Mouse (Mus musculus) left cerebral cortex, adult 18-20 months (tissue): ENCODE results near the gene Maml2. TPM values are rescaled to one million over a fixed set of nuclear protein-coding genes. Genes with fewer than 3 reads are reported as not detected.
A peak's percentile ranks its signal among the peaks of the same experiment; 100 is the strongest.

Source experiments
- DNase-seq, 2 experiments: peaks; one replicate each; pipeline ENCODE4 v3.0.0; 2021 to 2022; ENCODE audit warnings: low spot score in 2 of 2, mixed read lengths in 1 of 2
- total RNA-seq, 2 experiments: library from RNA; stranded (reverse); gene quantifications; 2 replicates each; pipeline ENCODE4 v1.2.3; 2021

The Maml2 gene
- total RNA-seq, 2 experiments from 2014 or later: 6.1 to 6.6 TPM

DNA sequence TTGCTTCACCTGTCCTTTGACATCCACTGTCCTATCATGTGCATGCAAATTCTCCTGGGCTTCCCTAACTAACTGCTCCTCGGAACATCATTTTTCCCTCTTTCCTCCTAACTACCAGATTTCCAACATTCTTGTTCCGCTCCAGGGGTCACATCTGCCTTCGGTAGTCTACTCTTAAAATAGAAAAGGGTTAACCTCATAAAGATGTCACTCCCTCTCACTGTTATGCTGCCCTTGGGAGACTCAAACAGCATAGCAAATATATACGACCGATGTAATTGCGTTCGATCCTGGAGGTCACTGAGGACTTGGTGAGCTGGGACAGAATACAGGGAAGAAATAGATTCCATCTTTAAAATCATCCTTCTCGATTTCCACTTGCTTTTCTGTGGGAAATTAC lies 11.0 kb downstream of the Maml2 start:
- no peak for DNase-seq

GRCm38 (mm10) chr9:13309807-13310206 lies 12.1 kb downstream of the Maml2 start:
- DNase-seq: no peak

DNA sequence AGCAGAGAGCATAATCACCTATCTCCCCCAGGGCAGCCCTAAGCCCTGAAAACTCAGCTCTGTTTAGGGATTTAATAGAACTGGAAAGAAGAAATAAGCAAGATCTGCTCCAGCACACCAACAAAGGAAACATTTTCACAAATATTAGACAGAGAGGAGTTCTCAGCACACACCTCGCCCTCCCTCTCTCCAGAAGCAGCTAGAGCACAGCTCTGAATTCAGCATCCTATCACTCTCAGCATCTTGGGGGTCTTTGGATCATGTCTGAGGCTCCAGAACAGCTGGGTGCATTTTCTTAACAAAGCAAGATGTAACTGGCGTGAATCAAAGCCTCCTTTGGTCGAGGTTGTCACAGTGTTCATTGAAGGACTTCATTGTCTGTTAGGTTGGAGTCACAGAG lies 12.5 kb downstream of the Maml2 start:
- no peak for DNase-seq

DNA sequence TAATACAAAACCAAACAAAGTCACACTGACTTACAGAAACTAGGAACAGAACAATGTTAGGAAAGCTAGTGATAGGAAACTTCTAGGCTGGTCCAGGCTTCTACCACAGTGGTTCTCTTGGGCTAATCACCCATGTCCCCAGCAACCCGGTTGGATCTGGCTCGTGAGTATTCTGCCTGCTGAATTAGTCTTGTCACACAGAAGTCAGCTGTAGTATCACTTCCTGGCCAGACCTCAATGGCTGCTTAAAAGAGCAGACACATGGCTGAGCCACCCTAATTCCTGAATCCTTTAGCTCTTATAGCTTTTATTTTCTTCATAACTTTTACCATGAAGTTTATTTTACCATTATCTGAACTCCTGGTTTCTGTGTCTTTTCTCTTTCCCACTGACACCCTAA lies 13.3 kb downstream of the Maml2 start:
- DNase-seq: no peak

- no peak for DNase-seq
Measured at GRCm38 (mm10) chr9:13313923-13314322, 16.2 kb downstream of the Maml2 start.

DNA sequence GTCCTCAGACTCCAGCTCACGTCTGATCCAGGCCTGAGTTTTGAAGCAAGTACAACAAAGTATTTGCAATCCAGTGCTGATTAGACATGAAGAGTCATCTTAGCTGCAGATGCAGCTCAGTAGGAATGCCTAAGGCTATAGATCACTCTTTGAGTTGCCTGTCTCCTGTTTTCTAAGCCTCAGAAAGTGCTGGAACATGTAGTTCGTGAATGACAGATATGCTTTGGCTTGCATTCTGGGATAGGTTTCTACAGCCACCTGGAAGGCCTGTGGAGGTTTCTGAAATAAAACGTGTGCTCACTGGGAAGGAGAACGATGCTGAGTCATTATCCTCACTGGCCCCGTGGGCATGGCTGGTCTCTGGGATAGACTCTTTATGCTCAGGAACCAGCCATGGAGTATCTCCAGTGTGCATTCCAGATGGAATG lies 16.8 kb downstream of the Maml2 start:
- DNase-seq: no peak

- DNase-seq: no peak
Measured at GRCm38 (mm10) chr9:13315393-13315792, 17.6 kb downstream of the Maml2 start.

GRCm38 (mm10) chr9:13319566-13319965 lies 21.8 kb downstream of the Maml2 start:
- no peak for DNase-seq

- no peak for DNase-seq
Measured at GRCm38 (mm10) chr9:13320800-13321364, 23.1 kb downstream of the Maml2 start.

- no peak for DNase-seq
Measured at GRCm38 (mm10) chr9:13323074-13323473, 25.3 kb downstream of the Maml2 start.

DNA sequence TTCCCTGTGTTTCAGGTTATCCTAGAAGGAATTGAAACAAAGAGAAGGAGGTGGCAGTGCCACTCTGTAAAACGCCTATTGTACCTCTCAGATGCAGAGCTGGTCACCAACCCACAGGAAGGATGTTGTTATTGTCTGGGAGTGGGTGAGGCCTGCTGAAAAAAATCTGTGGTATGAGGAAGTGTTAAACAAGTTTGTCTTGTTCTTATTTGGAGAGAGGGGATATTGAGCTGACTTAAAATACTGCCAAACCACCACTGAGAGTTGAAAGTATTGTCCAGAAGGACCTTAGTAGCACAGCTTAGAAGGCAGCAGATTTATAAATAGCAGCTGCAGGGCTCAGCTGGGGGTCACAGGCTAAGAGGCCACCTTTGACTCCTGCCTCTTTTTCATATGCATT lies 25.9 kb downstream of the Maml2 start:
- no peak for DNase-seq

GRCm38 (mm10) chr9:13414230-13414766 lies 116.5 kb downstream of the Maml2 start:
- no peak for DNase-seq

DNA sequence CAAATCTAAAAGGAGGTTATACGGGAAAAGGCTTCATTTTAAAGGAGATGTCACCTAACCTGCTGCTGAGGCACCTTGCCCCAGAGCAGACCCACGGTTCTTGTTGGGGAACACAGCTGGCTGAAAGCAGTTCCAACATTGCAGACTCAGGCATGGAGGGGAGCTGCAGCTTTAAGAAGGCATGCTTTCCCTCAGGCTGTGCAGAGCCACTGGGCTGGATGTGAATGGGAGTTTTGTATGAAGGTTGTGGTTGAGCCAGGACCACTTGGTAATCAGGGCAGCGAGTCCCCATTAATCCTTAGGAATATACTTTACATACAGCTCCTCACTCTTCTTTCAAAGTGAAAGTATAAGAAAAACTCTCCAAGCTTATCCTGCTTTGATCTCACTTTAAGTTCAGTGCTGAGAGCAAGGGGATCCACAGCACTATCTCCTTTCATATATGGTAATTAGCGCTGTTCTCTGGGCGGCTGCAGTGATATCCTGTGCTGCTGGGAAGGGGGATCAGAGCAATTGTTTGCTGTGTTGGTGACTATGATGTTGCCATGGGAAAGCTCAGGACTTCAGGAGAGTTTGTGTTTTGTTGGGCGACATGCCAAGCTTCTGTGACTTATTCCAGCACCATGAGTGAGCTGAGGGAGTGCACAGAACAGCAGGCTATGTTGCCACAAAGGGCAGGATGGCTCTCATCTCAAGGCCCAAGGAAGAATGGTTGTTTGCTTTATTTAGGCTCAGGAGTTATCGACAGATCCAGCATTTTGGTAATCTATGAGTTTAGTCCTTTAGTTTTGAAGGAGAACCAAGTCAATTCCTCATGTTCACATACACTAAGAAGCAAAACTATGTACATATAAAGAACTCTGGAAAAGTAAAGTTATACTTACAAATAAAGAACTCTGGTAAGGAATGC lies 127.5 kb downstream of the Maml2 start:
- peak; percentile 20 to 34 for DNase-seq

GRCm38 (mm10) chr9:13429477-13430125 lies 131.8 kb downstream of the Maml2 start:
- no peak for DNase-seq

- no peak for DNase-seq
Measured at GRCm38 (mm10) chr9:13430302-13430701, 132.5 kb downstream of the Maml2 start.

DNA sequence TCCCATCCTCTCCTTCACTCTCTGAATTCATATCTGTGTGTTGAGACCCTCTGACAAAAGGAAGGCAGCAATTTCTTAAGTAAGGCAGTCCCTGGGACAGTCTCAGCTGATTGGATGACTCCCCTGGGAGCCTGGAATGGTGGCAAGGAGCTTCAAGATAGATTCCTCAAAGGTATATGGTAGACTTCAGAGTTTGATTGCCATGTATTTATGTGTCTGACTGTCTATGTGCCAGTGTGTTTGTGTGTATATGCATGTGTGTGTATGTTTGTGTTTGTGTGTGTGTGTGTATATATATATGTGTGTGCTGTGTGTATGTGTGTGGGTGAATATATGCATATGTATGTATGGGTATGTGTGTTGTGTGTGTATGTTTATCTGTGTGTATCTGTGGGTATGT lies 133.0 kb downstream of the Maml2 start:
- DNase-seq: no peak

GRCm38 (mm10) chr9:13431646-13432045 lies 133.9 kb downstream of the Maml2 start:
- DNase-seq: no peak

DNA sequence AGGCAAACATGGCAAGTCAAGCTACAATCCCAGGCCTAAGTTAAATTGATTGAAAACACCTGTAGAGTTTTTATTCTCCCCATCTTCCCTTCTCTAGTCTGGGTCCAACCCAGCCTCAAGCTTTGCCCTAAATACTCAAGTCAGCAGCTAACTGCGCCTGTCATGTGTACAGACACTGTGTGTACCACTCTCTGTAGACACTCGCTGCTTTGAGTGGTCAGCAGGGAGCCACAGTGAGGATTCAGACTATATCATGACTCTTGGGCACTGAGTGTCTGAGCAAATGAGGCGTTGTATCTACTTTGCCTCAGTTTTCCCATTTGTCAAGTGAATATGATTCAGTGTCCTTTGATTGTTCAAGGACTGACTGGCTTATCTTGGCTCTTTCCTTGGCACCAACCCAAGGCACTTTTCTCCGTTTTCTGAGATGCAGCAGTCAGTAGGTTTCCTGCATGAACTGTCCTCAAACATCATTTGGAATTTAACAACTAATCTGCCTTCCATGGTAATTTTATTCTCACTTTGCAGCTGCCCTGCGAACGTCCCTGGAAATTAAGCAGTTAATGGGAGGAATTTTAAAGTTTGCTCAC lies 135.8 kb downstream of the Maml2 start:
- DNase-seq: no peak

GRCm38 (mm10) chr9:13440911-13441310 lies 143.2 kb downstream of the Maml2 start:
- DNase-seq: no peak

- DNase-seq: no peak
Measured at GRCm38 (mm10) chr9:13442012-13442735, 144.4 kb downstream of the Maml2 start.
